Mouse (Mus musculus): ENCODE data around the gene Myrip. TPM values are rescaled to one million over a fixed set of nuclear protein-coding genes. Genes with fewer than 3 reads are reported as not detected.

Myrip gene
- polyA plus RNA-seq, 1 experiment from 2014 or later = 0.66 TPM

- no peak for ATAC-seq (ENCODE audit: low FRiP score)
- Histone ChIP-seq H3K9ac (ENCODE audit: low read depth, low read length) (no peak overlapping the region), H3K27me3 (ENCODE audit: control insufficient read depth, insufficient read depth, low read length) (no peaks in the 10 kb centered on the region), H3K4me1 (replicated peaks; ENCODE audit: control insufficient read depth, insufficient read depth, low read length) (no peaks in the 10 kb centered on the region), H3K27ac (ENCODE audit: low read depth, low read length) (no peak overlapping the region), H3K9me3 (ENCODE audit: control insufficient read depth, low read length) (no peaks in the 10 kb centered on the region), H3K4me2 (replicated peaks; ENCODE audit: low read depth, low read length) (no peak overlapping the region), H3K4me3 (ENCODE audit: low read depth, low read length) (no peak overlapping the region), H3K36me3 (ENCODE audit: control insufficient read depth, insufficient read depth, low read length) (no peaks in the 10 kb centered on the region)
- 92% methylated on average over 5 of the region's 5 CpGs for WGBS
- no peak for DNase-seq (ENCODE audit: low spot score)
Observed at GRCm38 (mm10) chr9:120416151-120416550, 114.8 kb downstream of the Myrip start.

- Histone ChIP-seq H3K4me2 (replicated peaks; ENCODE audit: low read depth, low read length) (no peak overlapping the region), H3K27me3 (ENCODE audit: control insufficient read depth, insufficient read depth, low read length) (no peaks in the 10 kb centered on the region), H3K4me3 (ENCODE audit: low read depth, low read length) (no peak overlapping the region), H3K4me1 (replicated peaks; ENCODE audit: control insufficient read depth, insufficient read depth, low read length) (no peaks in the 10 kb centered on the region), H3K9me3 (ENCODE audit: control insufficient read depth, low read length) (no peaks in the 10 kb centered on the region), H3K27ac (ENCODE audit: low read depth, low read length) (no peak overlapping the region), H3K36me3 (ENCODE audit: control insufficient read depth, insufficient read depth, low read length) (no peaks in the 10 kb centered on the region), H3K9ac (ENCODE audit: low read depth, low read length) (no peak overlapping the region)
- DNase-seq (ENCODE audit: low spot score) = no peak
- no peak for ATAC-seq (ENCODE audit: low FRiP score)
- 78% methylated on average over 5 of the region's 5 CpGs for WGBS
Observed at GRCm38 (mm10) chr9:120416729-120417128, 115.4 kb downstream of the Myrip start.

- Histone ChIP-seq H3K4me1 (replicated peaks; ENCODE audit: control insufficient read depth, insufficient read depth, low read length) (no peaks in the 10 kb centered on the region), H3K9ac (ENCODE audit: low read depth, low read length) (no peak overlapping the region), H3K4me2 (replicated peaks; ENCODE audit: low read depth, low read length) (no peak overlapping the region), H3K27ac (ENCODE audit: low read depth, low read length) (no peak overlapping the region), H3K4me3 (ENCODE audit: low read depth, low read length) (no peak overlapping the region), H3K27me3 (ENCODE audit: control insufficient read depth, insufficient read depth, low read length) (no peaks in the 10 kb centered on the region), H3K36me3 (ENCODE audit: control insufficient read depth, insufficient read depth, low read length) (no peaks in the 10 kb centered on the region), H3K9me3 (ENCODE audit: control insufficient read depth, low read length) (no peaks in the 10 kb centered on the region)
- 89% methylated on average over 7 of the region's 7 CpGs for WGBS
- DNase-seq (ENCODE audit: low spot score) (no peak), ATAC-seq (ENCODE audit: low FRiP score) (no peak)
Observed at GRCm38 (mm10) chr9:120418582-120418981, 117.3 kb downstream of the Myrip start.

- DNase-seq (ENCODE audit: low spot score) (no peak), ATAC-seq (ENCODE audit: low FRiP score) (no peak)
- no peaks in the 10 kb centered on the region for H3K27me3 ChIP-seq (ENCODE audit: control insufficient read depth, insufficient read depth, low read length)
- H3K36me3 ChIP-seq (ENCODE audit: control insufficient read depth, insufficient read depth, low read length) = no peaks in the 10 kb centered on the region
- no peak overlapping the region for H3K27ac ChIP-seq (ENCODE audit: low read depth, low read length)
- H3K4me1 ChIP-seq (replicated peaks; ENCODE audit: control insufficient read depth, insufficient read depth, low read length) = no peaks in the 10 kb centered on the region
- H3K4me3 ChIP-seq (ENCODE audit: low read depth, low read length) = no peak overlapping the region
- H3K9ac ChIP-seq (ENCODE audit: low read depth, low read length) = no peak overlapping the region
- no peak overlapping the region for H3K4me2 ChIP-seq (replicated peaks; ENCODE audit: low read depth, low read length)
- 65% methylated on average over 7 of the region's 7 CpGs for whole genome bisulfite sequencing
- no peaks in the 10 kb centered on the region for H3K9me3 ChIP-seq (ENCODE audit: control insufficient read depth, low read length)
Observed at GRCm38 (mm10) chr9:120424567-120424966, 123.3 kb downstream of the Myrip start.

GRCm38 (mm10) chr9:120425768-120426167 is 124.5 kb downstream of the Myrip start:
- Histone ChIP-seq H3K27me3 (ENCODE audit: control insufficient read depth, insufficient read depth, low read length) (no peaks in the 10 kb centered on the region), H3K9ac (ENCODE audit: low read depth, low read length) (no peak overlapping the region), H3K4me3 (ENCODE audit: low read depth, low read length) (no peak overlapping the region), H3K4me1 (replicated peaks; ENCODE audit: control insufficient read depth, insufficient read depth, low read length) (no peaks in the 10 kb centered on the region), H3K4me2 (replicated peaks; ENCODE audit: low read depth, low read length) (no peak overlapping the region), H3K36me3 (ENCODE audit: control insufficient read depth, insufficient read depth, low read length) (no peaks in the 10 kb centered on the region), H3K9me3 (ENCODE audit: control insufficient read depth, low read length) (no peaks in the 10 kb centered on the region), H3K27ac (ENCODE audit: low read depth, low read length) (no peak overlapping the region)
- 45% methylated on average over 5 of the region's 5 CpGs for WGBS
- DNase-seq (ENCODE audit: low spot score) = peak; percentile 86
- no peak for ATAC-seq (ENCODE audit: low FRiP score)

- Histone ChIP-seq H3K27ac (ENCODE audit: low read depth, low read length) (no peak overlapping the region), H3K4me3 (ENCODE audit: low read depth, low read length) (no peak overlapping the region), H3K9me3 (ENCODE audit: control insufficient read depth, low read length) (no peaks in the 10 kb centered on the region), H3K36me3 (ENCODE audit: control insufficient read depth, insufficient read depth, low read length) (no peaks in the 10 kb centered on the region), H3K9ac (ENCODE audit: low read depth, low read length) (no peak overlapping the region), H3K4me2 (replicated peaks; ENCODE audit: low read depth, low read length) (no peak overlapping the region), H3K4me1 (replicated peaks; ENCODE audit: control insufficient read depth, insufficient read depth, low read length) (no peaks in the 10 kb centered on the region), H3K27me3 (ENCODE audit: control insufficient read depth, insufficient read depth, low read length) (no peaks in the 10 kb centered on the region)
- DNase-seq (ENCODE audit: low spot score) (no peak), ATAC-seq (ENCODE audit: low FRiP score) (no peak)
- WGBS = 76% methylated on average over 6 of the region's 6 CpGs
Observed at GRCm38 (mm10) chr9:120428181-120428580, 126.9 kb downstream of the Myrip start.

GRCm38 (mm10) chr9:120433747-120434146 is 132.4 kb downstream of the Myrip start:
- Histone ChIP-seq H3K4me3 (ENCODE audit: low read depth, low read length) (no peak overlapping the region), H3K9me3 (ENCODE audit: control insufficient read depth, low read length) (no peaks in the 10 kb centered on the region), H3K9ac (ENCODE audit: low read depth, low read length) (no peak overlapping the region), H3K4me2 (replicated peaks; ENCODE audit: low read depth, low read length) (no peak overlapping the region), H3K27me3 (ENCODE audit: control insufficient read depth, insufficient read depth, low read length) (no peaks in the 10 kb centered on the region), H3K36me3 (ENCODE audit: control insufficient read depth, insufficient read depth, low read length) (no peaks in the 10 kb centered on the region), H3K27ac (ENCODE audit: low read depth, low read length) (no peak overlapping the region), H3K4me1 (replicated peaks; ENCODE audit: control insufficient read depth, insufficient read depth, low read length) (no peaks in the 10 kb centered on the region)
- DNase-seq (ENCODE audit: low spot score) (peak; percentile 83), ATAC-seq (ENCODE audit: low FRiP score) (peak; percentile 48; the same call in 1 of the 2 replicates)
- WGBS = 30% methylated on average over 8 of the region's 8 CpGs

GRCm38 (mm10) chr9:120435841-120436240 is 134.5 kb downstream of the Myrip start:
- ATAC-seq (ENCODE audit: low FRiP score) (no peak), DNase-seq (ENCODE audit: low spot score) (no peak)
- Histone ChIP-seq H3K9ac (ENCODE audit: low read depth, low read length) (no peak overlapping the region), H3K4me3 (ENCODE audit: low read depth, low read length) (no peak overlapping the region), H3K27ac (ENCODE audit: low read depth, low read length) (no peak overlapping the region), H3K9me3 (ENCODE audit: control insufficient read depth, low read length) (no peaks in the 10 kb centered on the region), H3K36me3 (ENCODE audit: control insufficient read depth, insufficient read depth, low read length) (no peaks in the 10 kb centered on the region), H3K27me3 (ENCODE audit: control insufficient read depth, insufficient read depth, low read length) (no peaks in the 10 kb centered on the region), H3K4me2 (replicated peaks; ENCODE audit: low read depth, low read length) (no peak overlapping the region), H3K4me1 (replicated peaks; ENCODE audit: control insufficient read depth, insufficient read depth, low read length) (no peaks in the 10 kb centered on the region)
- WGBS = 54% methylated on average over 8 of the region's 8 CpGs

- Histone ChIP-seq H3K4me1 (replicated peaks; ENCODE audit: control insufficient read depth, insufficient read depth, low read length) (no peaks in the 10 kb centered on the region), H3K27me3 (ENCODE audit: control insufficient read depth, insufficient read depth, low read length) (no peaks in the 10 kb centered on the region), H3K9ac (ENCODE audit: low read depth, low read length) (no peak overlapping the region), H3K27ac (ENCODE audit: low read depth, low read length) (no peak overlapping the region), H3K36me3 (ENCODE audit: control insufficient read depth, insufficient read depth, low read length) (no peaks in the 10 kb centered on the region), H3K4me3 (ENCODE audit: low read depth, low read length) (no peak overlapping the region), H3K4me2 (replicated peaks; ENCODE audit: low read depth, low read length) (no peak overlapping the region), H3K9me3 (ENCODE audit: control insufficient read depth, low read length) (no peaks in the 10 kb centered on the region)
- no peak for DNase-seq (ENCODE audit: low spot score)
- ATAC-seq (ENCODE audit: low FRiP score) = no peak
- WGBS = 76% methylated on average over 2 of the region's 2 CpGs
Observed at GRCm38 (mm10) chr9:120436854-120437253, 135.5 kb downstream of the Myrip start.
